Mouse (Mus musculus) hindbrain, embryonic 12.5 days (tissue): ENCODE measurements around the gene Mettl23. TPM values are rescaled to one million over a fixed set of nuclear protein-coding genes. Genes with fewer than 3 reads are reported as not detected.
"Not testable (repeated sequence)": the region's sequence is repeated elsewhere in the genome, so short reads cannot be mapped to it uniquely, and the experiment has no call there.

Source experiments
- ATAC-seq: fragments of 200-750 bp; cut with Nextera tagmentation; 2 replicates; pipeline ENCODE4 v1.8.0; 2017; ENCODE audit warnings: moderate TSS enrichment; ENCODE audit not compliant: low FRiP score
- H3K27ac ChIP-seq: fragments of 300-500 bp; sonication (generic); 2 replicates; pipeline ENCODE4 v1.5.1; 2016; ENCODE audit warnings: mild to moderate bottlenecking
- H3K27me3 ChIP-seq: fragments of 300-500 bp; sonication (generic); 2 replicates; pipeline ENCODE4 v1.6.1; 2016; ENCODE audit warnings: mild to moderate bottlenecking
- H3K36me3 ChIP-seq: fragments of 300-500 bp; sonication (generic); 2 replicates; pipeline ENCODE4 v1.6.1; 2016; ENCODE audit warnings: mild to moderate bottlenecking
- H3K4me1 ChIP-seq: fragments of 300-500 bp; sonication (generic); 2 replicates; pipeline ENCODE4 v1.6.1; 2016
- H3K4me2 ChIP-seq: fragments of 300-500 bp; sonication (generic); replicated peaks from 2 replicates; pipeline ENCODE4 v1.6.1; 2016; ENCODE audit warnings: mild to moderate bottlenecking
- H3K4me3 ChIP-seq: fragments of 300-500 bp; sonication (generic); 2 replicates; pipeline ENCODE4 v1.5.1; 2016; ENCODE audit warnings: mild to moderate bottlenecking
- H3K9ac ChIP-seq: fragments of 300-500 bp; sonication (generic); 2 replicates; pipeline ENCODE4 v1.6.1; 2016; ENCODE audit warnings: mild to moderate bottlenecking, moderate library complexity
- H3K9me3 ChIP-seq: fragments of 300-500 bp; sonication (generic); replicated peaks from 2 replicates; pipeline ENCODE4 v1.6.1; 2016; ENCODE audit warnings: mild to moderate bottlenecking
- WGBS: fragments of 180-500 bp; shearing (Covaris S2); methylation state at CpG from one replicate; pipeline ENCODE4 v1.1.7; 2016; 5-methylcytosine and 5-hydroxymethylcytosine counted together
- polyA plus RNA-seq: library from polyadenylated mRNA; unstranded; fragments of >200 nt; fragmentation: Nextera tagmentation; extraction: Ambion mirVana; gene quantifications from 2 replicates; pipeline ENCODE4 v1.2.1, GENCODE M21; 2016

Mettl23 gene
- polyA plus RNA-seq, 1 experiment from 2014 or later, result 64.9 TPM

DNA sequence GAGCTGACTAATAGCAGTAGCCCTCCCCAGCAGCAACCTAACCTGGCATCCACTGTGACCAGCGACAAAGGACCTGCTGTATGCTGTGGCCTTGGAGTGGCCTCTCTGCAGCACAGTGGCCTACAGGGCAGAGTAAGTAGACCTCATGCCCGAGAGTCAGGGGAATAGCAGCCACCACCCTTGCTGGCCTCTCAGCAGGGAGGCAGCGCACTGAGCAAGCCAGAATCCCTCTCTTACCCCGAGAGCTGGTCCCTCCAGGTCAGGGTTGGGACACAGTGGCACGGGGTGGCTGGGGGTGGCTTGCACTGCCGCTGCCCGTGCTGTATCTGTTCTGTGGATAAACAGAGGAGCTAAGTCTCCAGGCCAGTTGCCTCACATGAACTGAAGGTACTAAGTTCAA lies 3.5 kb upstream of the Mettl23 start:
- WGBS, result 77% methylated on average over 7 of the region's 7 CpGs
- Histone ChIP-seq H3K27me3 (no peaks in the 10 kb centered on the region), H3K9me3 (no peaks in the 10 kb centered on the region), H3K27ac (no peak overlapping the region), H3K36me3 (peaks cover 63% of the 10 kb centered on the region), H3K4me3 (0 out of 2 replicates have a peak overlapping the region, but pooled peaks have one; percentile 73), H3K4me1 (peaks cover 42% of the 10 kb centered on the region), H3K9ac (peak overlapping the region; percentile 23; the same call in 1 of the 2 replicates), H3K4me2 (0 out of 2 replicates have a peak overlapping the region, but pooled peaks have one; percentile 21)
- ATAC-seq, result no peak

GRCm38 (mm10) chr11:116840748-116841147 lies 2.3 kb upstream of the Mettl23 start:
- no peak overlapping the region for H3K27ac ChIP-seq
- H3K36me3 ChIP-seq, result peaks cover 52% of the 10 kb centered on the region
- peak overlapping the region; percentile 78 for H3K9ac ChIP-seq
- no peak for ATAC-seq
- H3K4me1 ChIP-seq, result peaks cover 43% of the 10 kb centered on the region
- no peaks in the 10 kb centered on the region for H3K27me3 ChIP-seq
- no peaks in the 10 kb centered on the region for H3K9me3 ChIP-seq
- 84% methylated on average over 4 of the region's 4 CpGs for WGBS
- peak overlapping the region; percentile 73; the same call in 1 of the 2 replicates for H3K4me3 ChIP-seq
- peak overlapping the region; percentile 90 for H3K4me2 ChIP-seq

DNA sequence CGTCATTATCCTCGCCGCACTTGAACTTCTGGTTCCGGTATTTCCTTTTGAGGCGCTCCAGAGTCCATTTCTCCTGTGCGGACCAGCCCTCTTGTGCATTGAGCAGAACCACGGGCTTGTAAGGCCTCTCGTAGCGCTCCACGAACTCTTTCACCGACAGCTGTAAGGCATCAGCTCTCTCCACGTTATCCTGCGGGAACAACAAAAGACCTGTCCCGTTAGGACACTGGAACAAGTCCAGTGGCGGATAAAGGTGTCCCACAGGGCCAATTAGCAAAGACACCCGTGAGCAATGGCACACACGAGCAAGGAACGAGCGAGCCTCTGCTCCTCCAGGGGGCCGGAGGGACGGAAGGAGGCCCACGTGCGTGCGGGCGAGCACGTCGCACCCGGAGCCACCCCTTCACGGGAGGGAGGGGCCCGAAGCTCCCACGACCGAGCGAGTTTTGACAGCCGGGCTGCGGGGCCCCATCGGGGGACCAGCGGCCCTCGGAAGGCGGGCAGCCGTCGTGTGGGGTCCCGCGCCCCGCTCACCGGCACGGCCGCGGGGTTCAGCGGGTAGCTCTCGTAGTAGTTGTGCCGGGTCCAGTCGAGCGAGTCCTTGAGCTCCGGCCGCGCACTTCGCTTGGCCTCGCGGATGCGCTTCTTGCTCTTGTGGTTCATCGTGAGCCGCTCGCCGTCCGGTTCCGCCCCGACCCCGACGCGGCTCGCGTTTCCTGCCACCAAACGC lies 382 bp upstream of the Mettl23 start:
- peak overlapping the region; percentile 90 for H3K4me2 ChIP-seq
- WGBS, result under 1% methylated on average over 62 of the region's 73 CpGs
- peak; percentile 73 for ATAC-seq
- no peaks in the 10 kb centered on the region for H3K9me3 ChIP-seq
- no peaks in the 10 kb centered on the region for H3K27me3 ChIP-seq
- peak overlapping the region; percentile 95 for H3K27ac ChIP-seq
- H3K9ac ChIP-seq, result peak overlapping the region; percentile 78
- peak overlapping the region; percentile 73 for H3K4me3 ChIP-seq
- H3K4me1 ChIP-seq, result peaks cover 48% of the 10 kb centered on the region
- H3K36me3 ChIP-seq, result peaks cover 38% of the 10 kb centered on the region

GRCm38 (mm10) chr11:116846593-116847181 lies 3.6 kb downstream of the Mettl23 start:
- Histone ChIP-seq H3K4me2 (no peak overlapping the region), H3K4me3 (no peak overlapping the region), H3K27me3 (no peaks in the 10 kb centered on the region), H3K9me3 (no peaks in the 10 kb centered on the region), H3K27ac (no peak overlapping the region), H3K4me1 (peaks cover 30% of the 10 kb centered on the region), H3K9ac (no peak overlapping the region), H3K36me3 (peaks cover 26% of the 10 kb centered on the region)
- 79% methylated on average over 4 of the region's 4 CpGs for WGBS
- no peak for ATAC-seq

- Histone ChIP-seq H3K27me3 (no peaks in the 10 kb centered on the region), H3K4me1 (peaks cover 24% of the 10 kb centered on the region), H3K9me3 (no peaks in the 10 kb centered on the region), H3K4me2 (no peak overlapping the region), H3K4me3 (no peak overlapping the region), H3K9ac (no peak overlapping the region), H3K36me3 (peaks cover 26% of the 10 kb centered on the region), H3K27ac (no peak overlapping the region)
- 88% methylated on average over 3 of the region's 3 CpGs for WGBS
- no peak for ATAC-seq
These were observed 4.4 kb downstream of the Mettl23 start for GRCm38 (mm10) chr11:116847187-116848085.

- H3K4me2 ChIP-seq, result no peak overlapping the region
- WGBS, result 79% methylated on average over 5 of the region's 5 CpGs
- no peaks in the 10 kb centered on the region for H3K9me3 ChIP-seq
- no peak overlapping the region for H3K27ac ChIP-seq
- H3K4me3 ChIP-seq, result no peak overlapping the region
- H3K36me3 ChIP-seq, result peaks cover 26% of the 10 kb centered on the region
- peaks cover 24% of the 10 kb centered on the region for H3K4me1 ChIP-seq
- H3K27me3 ChIP-seq, result no peaks in the 10 kb centered on the region
- no peak overlapping the region for H3K9ac ChIP-seq
- no peak for ATAC-seq
These were observed 5.2 kb downstream of the Mettl23 start for GRCm38 (mm10) chr11:116848086-116848876.

DNA sequence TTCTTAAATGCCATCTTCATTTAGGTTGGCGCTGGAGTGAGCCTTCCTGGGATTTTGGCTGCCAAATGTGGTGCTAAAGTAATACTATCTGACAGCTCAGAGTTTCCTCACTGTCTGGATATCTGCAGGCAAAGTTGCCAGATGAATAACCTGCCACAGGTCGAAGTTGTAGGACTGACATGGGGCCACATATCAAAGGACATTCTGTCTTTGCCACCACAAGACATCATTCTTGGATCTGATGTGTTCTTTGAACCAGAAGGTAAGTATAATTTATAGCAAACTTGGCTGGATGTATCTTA lies 5.8 kb downstream of the Mettl23 start:
- H3K4me1 ChIP-seq, result peaks cover 23% of the 10 kb centered on the region
- H3K27me3 ChIP-seq, H3K27ac ChIP-seq, H3K9me3 ChIP-seq, H3K4me2 ChIP-seq, H3K9ac ChIP-seq, ATAC-seq, H3K4me3 ChIP-seq: not testable (repeated sequence)
- WGBS, result 77% methylated on average over 2 of the region's 2 CpGs
- peaks cover 26% of the 10 kb centered on the region for H3K36me3 ChIP-seq

DNA sequence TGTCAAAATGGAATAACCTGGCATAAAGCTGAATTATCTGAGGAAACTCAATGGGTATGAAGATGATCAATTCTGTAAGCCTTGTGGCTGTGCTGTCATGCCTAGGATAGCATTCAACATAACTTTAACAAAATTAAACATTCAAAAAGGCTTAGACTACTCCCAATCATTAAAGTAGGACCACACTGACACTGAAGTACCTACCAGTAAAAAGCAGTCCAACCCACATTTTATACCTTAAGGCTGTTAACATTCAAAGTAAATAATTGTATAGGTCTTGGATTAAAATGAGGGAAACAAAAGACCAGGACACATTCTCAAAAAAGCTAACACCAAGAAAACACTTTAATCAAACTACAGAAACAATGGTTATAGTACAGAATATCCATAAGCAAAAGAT lies 6.5 kb downstream of the Mettl23 start:
- Histone ChIP-seq H3K4me3 (no peak overlapping the region), H3K4me2 (no peak overlapping the region), H3K9ac (no peak overlapping the region), H3K27ac (no peak overlapping the region), H3K4me1 (peaks cover 22% of the 10 kb centered on the region), H3K27me3 (no peaks in the 10 kb centered on the region), H3K36me3 (peaks cover 26% of the 10 kb centered on the region), H3K9me3 (no peaks in the 10 kb centered on the region)
- no peak for ATAC-seq

- Histone ChIP-seq H3K9ac (no peak overlapping the region), H3K9me3 (no peaks in the 10 kb centered on the region), H3K36me3 (peaks cover 26% of the 10 kb centered on the region), H3K4me3 (no peak overlapping the region), H3K4me1 (peaks cover 25% of the 10 kb centered on the region), H3K27me3 (no peaks in the 10 kb centered on the region), H3K4me2 (peak overlapping the region; percentile 64), H3K27ac (no peak overlapping the region)
- 66% methylated on average over 4 of the region's 4 CpGs for WGBS
- ATAC-seq, result no peak
These were observed 7.0 kb downstream of the Mettl23 start for GRCm38 (mm10) chr11:116850085-116850484.

GRCm38 (mm10) chr11:116850833-116851477 lies 7.9 kb downstream of the Mettl23 start:
- Histone ChIP-seq H3K9me3 (no peaks in the 10 kb centered on the region), H3K4me3 (peak overlapping the region; percentile 100), H3K27me3 (no peaks in the 10 kb centered on the region), H3K9ac (peak overlapping the region; percentile 99), H3K36me3 (peaks cover 26% of the 10 kb centered on the region), H3K27ac (no peak overlapping the region), H3K4me1 (peaks cover 28% of the 10 kb centered on the region), H3K4me2 (peak overlapping the region; percentile 64)
- WGBS, result 41% methylated on average over 6 of the region's 6 CpGs
- no peak for ATAC-seq

DNA sequence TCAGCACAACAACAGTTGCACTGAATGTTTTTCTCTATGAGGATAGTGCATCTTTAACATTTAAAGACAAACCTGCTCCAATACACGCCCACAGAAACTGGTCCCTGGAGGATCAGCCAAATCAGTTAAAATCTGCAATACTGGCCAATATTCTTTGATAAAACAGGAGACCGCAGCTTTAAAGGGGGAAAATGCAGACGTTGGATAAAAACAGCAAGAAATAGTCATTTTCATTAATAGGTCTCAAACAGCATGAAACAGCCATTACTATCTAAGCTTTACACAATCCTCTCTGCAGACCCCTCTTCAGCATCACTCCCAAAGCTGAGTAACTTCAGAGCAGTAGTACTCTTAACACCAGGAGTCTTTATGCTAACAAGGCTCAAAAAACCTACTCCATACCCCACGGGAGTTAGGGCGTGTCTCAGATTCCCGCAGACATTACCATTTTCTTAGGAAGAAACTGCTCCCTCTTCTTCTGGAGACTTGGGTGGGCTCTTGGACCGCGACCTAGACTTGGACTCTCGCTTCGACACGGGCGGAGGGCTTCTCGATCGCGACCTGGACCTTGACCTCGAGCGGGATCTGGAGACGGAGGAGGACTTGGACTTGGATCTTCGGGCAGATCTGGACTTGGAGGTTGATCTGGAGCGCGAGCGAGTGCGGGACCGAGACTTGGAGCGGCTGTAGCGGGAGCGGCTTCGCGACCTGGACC lies 8.7 kb downstream of the Mettl23 start:
- peak overlapping the region; percentile 100 for H3K4me3 ChIP-seq
- H3K36me3 ChIP-seq, result peaks cover 26% of the 10 kb centered on the region
- no peak for ATAC-seq
- H3K9ac ChIP-seq, result peak overlapping the region; percentile 99
- H3K27ac ChIP-seq, result peak overlapping the region; percentile 97
- H3K4me1 ChIP-seq, result peaks cover 25% of the 10 kb centered on the region
- whole genome bisulfite sequencing, result 1% methylated on average over 29 of the region's 29 CpGs
- peak overlapping the region; percentile 64 for H3K4me2 ChIP-seq
- no peaks in the 10 kb centered on the region for H3K9me3 ChIP-seq
- H3K27me3 ChIP-seq, result no peaks in the 10 kb centered on the region
